Mouse (Mus musculus): ENCODE data around the gene Tmem106a. TPM values are rescaled to one million over a fixed set of nuclear protein-coding genes. Genes with fewer than 3 reads are reported as not detected.
"Not testable (repeated sequence)": the region's sequence is repeated elsewhere in the genome, so short reads cannot be mapped to it uniquely, and the experiment has no call there.

Gene Tmem106a
- polyA plus RNA-seq, 1 experiment from 2014 or later: 4.4 TPM

DNA sequence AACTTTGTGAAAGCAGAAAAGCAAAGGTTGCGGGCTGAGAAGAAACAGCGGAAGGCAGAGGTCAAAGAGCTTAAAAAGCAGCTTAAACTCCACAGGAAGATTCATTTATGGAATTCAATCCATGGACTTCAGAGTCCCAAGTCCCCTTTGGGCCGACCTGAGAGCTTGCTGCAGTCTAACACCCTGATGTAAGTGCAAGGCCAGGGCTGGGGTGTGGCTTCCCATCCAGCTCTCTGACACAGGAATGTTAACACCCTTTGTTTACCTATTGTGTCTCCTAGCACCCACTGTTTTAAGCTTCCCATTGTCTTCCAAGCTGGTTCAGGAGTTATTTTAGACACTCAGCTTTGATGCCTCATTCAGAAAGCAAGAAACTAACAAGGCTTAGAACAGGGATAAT is 13.6 kb upstream of the Tmem106a start:
- WGBS: 87% methylated on average over 3 of the region's 3 CpGs
- Histone ChIP-seq H3K9ac (replicated peaks) (no peak overlapping the region), H3K27ac (replicated peaks) (no peak overlapping the region), H3K4me2 (no peak overlapping the region), H3K4me3 (replicated peaks) (no peak overlapping the region), H3K4me1 (no peaks in the 10 kb centered on the region), H3K9me3 (replicated peaks) (no peaks in the 10 kb centered on the region), H3K36me3 (peaks cover 83% of the 10 kb centered on the region), H3K27me3 (replicated peaks) (no peaks in the 10 kb centered on the region)
- no peak for ATAC-seq (ENCODE audit: low FRiP score)

DNA sequence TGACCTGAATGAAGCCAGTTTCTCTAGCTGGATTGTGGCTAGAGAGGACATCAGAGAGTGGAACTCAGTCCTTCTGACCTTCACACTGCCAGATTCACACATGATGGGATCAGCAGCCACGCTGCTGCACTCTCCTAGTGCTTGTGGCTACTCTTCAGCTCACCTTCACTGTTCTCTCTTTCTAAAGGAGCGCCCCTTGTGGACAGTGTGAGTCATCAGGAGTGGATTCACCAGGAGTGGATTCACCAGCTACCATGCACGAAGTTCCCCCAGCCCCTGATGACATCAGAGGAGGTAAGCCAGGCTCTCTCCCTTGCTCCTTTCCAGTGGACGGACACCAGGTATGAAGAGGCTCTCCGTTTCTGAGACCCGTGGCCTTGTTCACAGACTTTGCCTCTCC is 5.9 kb upstream of the Tmem106a start:
- Histone ChIP-seq H3K4me3 (replicated peaks) (no peak overlapping the region), H3K36me3 (peaks cover 94% of the 10 kb centered on the region), H3K27me3 (replicated peaks) (no peaks in the 10 kb centered on the region), H3K27ac (replicated peaks) (no peak overlapping the region), H3K4me2 (no peak overlapping the region), H3K9me3 (replicated peaks) (no peaks in the 10 kb centered on the region), H3K4me1 (no peaks in the 10 kb centered on the region), H3K9ac (replicated peaks) (no peak overlapping the region)
- WGBS: 84% methylated on average over 6 of the region's 6 CpGs
- ATAC-seq (ENCODE audit: low FRiP score): no peak

GRCm38 (mm10) chr11:101581081-101581764 is 819 bp upstream of the Tmem106a start:
- H3K4me1 ChIP-seq: no peaks in the 10 kb centered on the region
- H3K4me3 ChIP-seq (replicated peaks): no peak overlapping the region
- H3K27me3 ChIP-seq (replicated peaks): no peaks in the 10 kb centered on the region
- H3K4me2 ChIP-seq: no peak overlapping the region
- WGBS: 80% methylated on average over 6 of the region's 6 CpGs
- no peak overlapping the region for H3K27ac ChIP-seq (replicated peaks)
- no peak for ATAC-seq (ENCODE audit: low FRiP score)
- H3K9ac ChIP-seq (replicated peaks): no peak overlapping the region
- no peaks in the 10 kb centered on the region for H3K9me3 ChIP-seq (replicated peaks)
- H3K36me3 ChIP-seq: peaks cover 52% of the 10 kb centered on the region

- Histone ChIP-seq H3K36me3 (peaks cover 39% of the 10 kb centered on the region), H3K4me2 (no peak overlapping the region), H3K27ac (replicated peaks) (no peak overlapping the region), H3K4me1 (no peaks in the 10 kb centered on the region), H3K27me3 (replicated peaks) (no peaks in the 10 kb centered on the region), H3K4me3 (replicated peaks) (no peak overlapping the region), H3K9ac (replicated peaks) (no peak overlapping the region), H3K9me3 (replicated peaks) (no peaks in the 10 kb centered on the region)
- WGBS: 92% methylated on average over 2 of the region's 2 CpGs
- no peak for ATAC-seq (ENCODE audit: low FRiP score)
Measured at GRCm38 (mm10) chr11:101583205-101583604, 1.2 kb downstream of the Tmem106a start.

GRCm38 (mm10) chr11:101585031-101585430 is 3.0 kb downstream of the Tmem106a start:
- not testable (repeated sequence) for H3K4me3 ChIP-seq (replicated peaks); H3K4me2 ChIP-seq; H3K27ac ChIP-seq (replicated peaks); H3K9ac ChIP-seq (replicated peaks); ATAC-seq (ENCODE audit: low FRiP score); H3K4me1 ChIP-seq; H3K9me3 ChIP-seq (replicated peaks); H3K27me3 ChIP-seq (replicated peaks)
- 95% methylated on average over 1 of the region's 1 CpGs for WGBS
- peaks cover 24% of the 10 kb centered on the region for H3K36me3 ChIP-seq

- ATAC-seq (ENCODE audit: low FRiP score): no peak
- WGBS: 86% methylated on average over 4 of the region's 4 CpGs
- H3K4me3 ChIP-seq (replicated peaks): no peak overlapping the region
Measured at GRCm38 (mm10) chr11:101585805-101586204, 3.8 kb downstream of the Tmem106a start.

DNA sequence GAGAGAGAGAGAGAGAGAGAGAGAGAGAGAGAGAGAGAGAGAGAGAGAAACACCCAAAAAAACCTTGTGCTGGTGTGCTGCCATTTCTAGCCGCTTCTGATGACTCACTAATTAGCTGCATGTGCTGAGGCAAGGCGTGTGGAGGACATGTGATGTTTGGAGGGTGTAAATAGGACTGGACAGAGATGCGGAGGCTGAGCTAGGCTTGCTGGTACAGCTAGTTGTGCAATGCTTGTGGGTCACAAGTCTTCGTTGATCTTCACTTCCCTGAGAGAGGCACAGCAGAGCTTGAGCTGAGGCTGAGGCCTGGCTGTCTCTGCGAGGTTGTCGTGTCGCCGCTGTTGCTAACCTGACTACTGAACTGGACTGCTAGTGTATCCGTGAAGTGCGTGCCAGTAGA is 5.6 kb downstream of the Tmem106a start:
- no peak overlapping the region for H3K4me3 ChIP-seq (replicated peaks)
- no peaks in the 10 kb centered on the region for H3K4me1 ChIP-seq
- no peaks in the 10 kb centered on the region for H3K9me3 ChIP-seq (replicated peaks)
- WGBS: 95% methylated on average over 10 of the region's 10 CpGs
- no peaks in the 10 kb centered on the region for H3K27me3 ChIP-seq (replicated peaks)
- ATAC-seq (ENCODE audit: low FRiP score): no peak
- H3K36me3 ChIP-seq: peaks cover 18% of the 10 kb centered on the region
- no peak overlapping the region for H3K9ac ChIP-seq (replicated peaks)
- no peak overlapping the region for H3K4me2 ChIP-seq
- no peak overlapping the region for H3K27ac ChIP-seq (replicated peaks)

More at GRCm38 (mm10) chr11:101585805-101586204, 3.8 kb downstream of the Tmem106a start:
- H3K27ac ChIP-seq (replicated peaks): no peak overlapping the region
- no peak overlapping the region for H3K9ac ChIP-seq (replicated peaks)
- H3K36me3 ChIP-seq: peaks cover 17% of the 10 kb centered on the region
- H3K27me3 ChIP-seq (replicated peaks): no peaks in the 10 kb centered on the region
- H3K4me2 ChIP-seq: no peak overlapping the region
- H3K9me3 ChIP-seq (replicated peaks): no peaks in the 10 kb centered on the region
- no peaks in the 10 kb centered on the region for H3K4me1 ChIP-seq

DNA sequence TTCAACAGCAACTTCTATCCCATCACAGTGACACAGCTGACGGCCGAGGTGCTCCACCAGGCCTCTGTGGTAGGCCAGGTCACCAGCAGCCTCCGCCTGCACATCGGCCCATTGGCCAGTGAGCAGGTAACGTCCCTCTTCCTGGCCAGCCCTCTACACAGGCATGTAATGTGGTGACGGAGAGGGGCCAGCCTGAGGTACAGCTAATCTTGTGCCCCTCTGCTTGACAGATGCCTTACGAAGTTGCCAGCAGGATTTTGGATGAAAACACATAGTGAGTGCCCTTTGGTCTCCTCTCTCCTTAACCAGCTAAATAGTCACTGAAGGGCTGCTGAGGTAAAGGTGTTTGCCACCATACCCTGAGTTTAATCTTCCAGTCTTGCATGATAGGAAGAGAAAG is 6.8 kb downstream of the Tmem106a start:
- 89% methylated on average over 7 of the region's 7 CpGs for WGBS
- H3K9me3 ChIP-seq (replicated peaks): no peaks in the 10 kb centered on the region

GRCm38 (mm10) chr11:101589444-101589843 is 7.4 kb downstream of the Tmem106a start:
- H3K4me3 ChIP-seq (replicated peaks): no peak overlapping the region
- 30% methylated on average over 5 of the region's 5 CpGs for WGBS
- H3K27me3 ChIP-seq (replicated peaks): no peaks in the 10 kb centered on the region
- ATAC-seq (ENCODE audit: low FRiP score): no peak
- H3K9ac ChIP-seq (replicated peaks): no peak overlapping the region
- no peak overlapping the region for H3K4me2 ChIP-seq
- H3K36me3 ChIP-seq: peaks cover 18% of the 10 kb centered on the region
- no peaks in the 10 kb centered on the region for H3K9me3 ChIP-seq (replicated peaks)
- H3K4me1 ChIP-seq: no peaks in the 10 kb centered on the region
- H3K27ac ChIP-seq (replicated peaks): no peak overlapping the region

More for the DNA sequence above, 6.8 kb downstream of the Tmem106a start:
- no peak for ATAC-seq (ENCODE audit: low FRiP score)
- no peak overlapping the region for H3K4me2 ChIP-seq
- H3K27me3 ChIP-seq (replicated peaks): no peaks in the 10 kb centered on the region
- no peaks in the 10 kb centered on the region for H3K4me1 ChIP-seq
- no peak overlapping the region for H3K9ac ChIP-seq (replicated peaks)
- peaks cover 18% of the 10 kb centered on the region for H3K36me3 ChIP-seq
- no peak overlapping the region for H3K4me3 ChIP-seq (replicated peaks)
- H3K27ac ChIP-seq (replicated peaks): no peak overlapping the region

- Histone ChIP-seq H3K36me3 (peaks cover 18% of the 10 kb centered on the region), H3K27ac (replicated peaks) (no peak overlapping the region), H3K4me1 (no peaks in the 10 kb centered on the region), H3K9ac (replicated peaks) (no peak overlapping the region), H3K9me3 (replicated peaks) (no peaks in the 10 kb centered on the region), H3K4me2 (no peak overlapping the region), H3K27me3 (replicated peaks) (no peaks in the 10 kb centered on the region), H3K4me3 (replicated peaks) (no peak overlapping the region)
- ATAC-seq (ENCODE audit: low FRiP score): no peak
- 86% methylated on average over 12 of the region's 12 CpGs for WGBS
Measured at GRCm38 (mm10) chr11:101589989-101590624, 8.1 kb downstream of the Tmem106a start.

DNA sequence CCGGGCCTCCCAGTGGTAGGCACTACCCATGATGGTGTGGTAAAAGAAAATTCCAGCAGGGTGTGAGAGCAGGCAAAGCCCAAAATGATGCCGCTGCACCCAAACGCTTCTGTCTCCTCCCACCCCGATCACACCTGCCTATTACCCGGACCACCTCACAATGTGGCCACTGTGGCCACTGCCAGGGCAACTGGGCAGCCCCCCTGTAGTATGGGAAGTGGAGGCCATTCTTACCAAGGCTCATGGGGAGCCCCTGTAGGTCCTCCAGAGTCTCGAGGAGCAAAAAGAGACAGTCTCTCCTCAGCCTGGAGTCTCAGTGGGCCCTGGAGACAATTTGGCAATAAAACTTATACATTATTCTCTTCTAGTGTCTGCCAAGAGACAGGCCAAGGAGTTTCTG is 17.1 kb downstream of the Tmem106a start, which contains the start of gene Gm11634:
TSS of gene Gm11634 (minus strand) at position 101 of the 400 bp plus-strand sequence.
- no peaks in the 10 kb centered on the region for H3K36me3 ChIP-seq
- H3K27me3 ChIP-seq (replicated peaks): 0 out of 2 replicates have a peak, but pooled peaks cover 3% of the 10 kb centered on the region
- H3K4me1 ChIP-seq: no peaks in the 10 kb centered on the region
- no peak within 1 kb of the TSS for H3K4me3 ChIP-seq (replicated peaks)
- no peaks in the 10 kb centered on the region for H3K9me3 ChIP-seq (replicated peaks)
- no peak within 1 kb of the TSS for H3K9ac ChIP-seq (replicated peaks)
- H3K4me2 ChIP-seq: no peak within 1 kb of the TSS
- no peak for ATAC-seq (ENCODE audit: low FRiP score)
- WGBS: 75% methylated on average over 6 of the region's 6 CpGs
- H3K27ac ChIP-seq (replicated peaks): no peak within 1 kb of the TSS

- no peak for ATAC-seq (ENCODE audit: low FRiP score)
- Histone ChIP-seq H3K27me3 (replicated peaks) (0 out of 2 replicates have a peak, but pooled peaks cover 3% of the 10 kb centered on the region), H3K4me1 (0 out of 2 replicates have a peak, but pooled peaks cover 4% of the 10 kb centered on the region), H3K4me2 (no peak overlapping the region), H3K36me3 (no peaks in the 10 kb centered on the region), H3K27ac (replicated peaks) (no peak overlapping the region), H3K9me3 (replicated peaks) (no peaks in the 10 kb centered on the region), H3K9ac (replicated peaks) (no peak overlapping the region), H3K4me3 (replicated peaks) (no peak overlapping the region)
- WGBS: 12% methylated on average over 3 of the region's 3 CpGs
Measured at GRCm38 (mm10) chr11:101602491-101602890, 20.4 kb downstream of the Tmem106a start.
